Mouse (Mus musculus): ENCODE results near the gene Gm10197. TPM values are rescaled to one million over a fixed set of nuclear protein-coding genes. Genes with fewer than 3 reads are reported as not detected.

Gm10197 gene
- polyA plus RNA-seq, 1 experiment from 2014 or later = not detected

- H3K4me3 ChIP-seq (replicated peaks) = no peak overlapping the region
- H3K9ac ChIP-seq (replicated peaks) = no peak overlapping the region
- no peak overlapping the region for H3K4me2 ChIP-seq (replicated peaks)
- no peak overlapping the region for H3K27ac ChIP-seq
- peaks cover 22% of the 10 kb centered on the region for H3K4me1 ChIP-seq (replicated peaks)
- peaks cover 10% of the 10 kb centered on the region for H3K36me3 ChIP-seq
- no peaks in the 10 kb centered on the region for H3K9me3 ChIP-seq
- ATAC-seq = no peak
- H3K27me3 ChIP-seq = no peaks in the 10 kb centered on the region
- 88% methylated on average over 14 of the region's 14 CpGs for WGBS
Measured at GRCm38 (mm10) chr19:53345766-53346165, 25.8 kb downstream of the Gm10197 start.

GRCm38 (mm10) chr19:53344062-53344461, 27.5 kb downstream of the Gm10197 start:
- Histone ChIP-seq H3K9ac (replicated peaks) (no peak overlapping the region), H3K27me3 (no peaks in the 10 kb centered on the region), H3K4me3 (replicated peaks) (no peak overlapping the region), H3K4me1 (replicated peaks) (peaks cover 31% of the 10 kb centered on the region), H3K27ac (no peak overlapping the region), H3K9me3 (no peaks in the 10 kb centered on the region), H3K36me3 (peaks cover 8% of the 10 kb centered on the region), H3K4me2 (replicated peaks) (no peak overlapping the region)
- WGBS = 81% methylated on average over 16 of the region's 16 CpGs
- ATAC-seq = no peak

GRCm38 (mm10) chr19:53343174-53343881, 28.2 kb downstream of the Gm10197 start:
- H3K36me3 ChIP-seq = peaks cover 12% of the 10 kb centered on the region
- H3K27me3 ChIP-seq = no peaks in the 10 kb centered on the region
- ATAC-seq = no peak
- WGBS = 94% methylated on average over 13 of the region's 13 CpGs
- no peaks in the 10 kb centered on the region for H3K9me3 ChIP-seq
- H3K4me1 ChIP-seq (replicated peaks) = peaks cover 31% of the 10 kb centered on the region
- H3K4me2 ChIP-seq (replicated peaks) = no peak overlapping the region
- H3K9ac ChIP-seq (replicated peaks) = no peak overlapping the region
- H3K4me3 ChIP-seq (replicated peaks) = no peak overlapping the region
- H3K27ac ChIP-seq = no peak overlapping the region

GRCm38 (mm10) chr19:53340423-53340822, 31.1 kb downstream of the Gm10197 start:
- Histone ChIP-seq H3K27ac (no peak overlapping the region), H3K4me2 (replicated peaks) (no peak overlapping the region), H3K27me3 (no peaks in the 10 kb centered on the region), H3K9me3 (0 out of 2 replicates have a peak, but pooled peaks cover 4% of the 10 kb centered on the region), H3K4me3 (replicated peaks) (no peak overlapping the region), H3K9ac (replicated peaks) (no peak overlapping the region), H3K36me3 (peaks cover 25% of the 10 kb centered on the region), H3K4me1 (replicated peaks) (peaks cover 30% of the 10 kb centered on the region)
- ATAC-seq = no peak
- 29% methylated on average over 6 of the region's 6 CpGs for WGBS

GRCm38 (mm10) chr19:53335241-53335640, 36.3 kb downstream of the Gm10197 start:
- Histone ChIP-seq H3K27ac (no peak overlapping the region), H3K4me1 (replicated peaks) (peaks cover 15% of the 10 kb centered on the region), H3K4me2 (replicated peaks) (no peak overlapping the region), H3K9me3 (0 out of 2 replicates have a peak, but pooled peaks cover 6% of the 10 kb centered on the region), H3K36me3 (peaks cover 52% of the 10 kb centered on the region), H3K9ac (replicated peaks) (no peak overlapping the region), H3K4me3 (replicated peaks) (no peak overlapping the region), H3K27me3 (no peaks in the 10 kb centered on the region)
- 94% methylated on average over 9 of the region's 9 CpGs for WGBS
- no peak for ATAC-seq

DNA sequence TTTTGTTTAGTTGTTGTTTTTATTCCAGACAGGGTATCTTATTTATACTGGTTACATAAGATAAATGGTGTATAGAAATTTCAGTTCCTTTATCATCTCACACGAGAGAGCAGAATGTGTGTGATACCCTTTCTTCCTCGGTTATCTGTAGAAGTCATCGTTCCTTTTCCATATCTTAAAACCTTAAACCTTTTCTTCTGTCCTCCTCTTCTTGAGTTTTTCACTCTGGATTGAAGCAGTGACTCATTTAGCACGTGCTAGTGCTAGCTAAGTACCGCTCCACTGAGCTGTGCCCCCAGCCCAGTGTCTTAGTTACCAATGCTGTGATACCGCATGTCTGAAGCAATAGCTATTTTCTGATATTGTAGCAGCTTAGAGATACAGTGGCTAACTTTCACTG, 37.8 kb downstream of the Gm10197 start:
- WGBS = 95% methylated on average over 6 of the region's 6 CpGs

DNA sequence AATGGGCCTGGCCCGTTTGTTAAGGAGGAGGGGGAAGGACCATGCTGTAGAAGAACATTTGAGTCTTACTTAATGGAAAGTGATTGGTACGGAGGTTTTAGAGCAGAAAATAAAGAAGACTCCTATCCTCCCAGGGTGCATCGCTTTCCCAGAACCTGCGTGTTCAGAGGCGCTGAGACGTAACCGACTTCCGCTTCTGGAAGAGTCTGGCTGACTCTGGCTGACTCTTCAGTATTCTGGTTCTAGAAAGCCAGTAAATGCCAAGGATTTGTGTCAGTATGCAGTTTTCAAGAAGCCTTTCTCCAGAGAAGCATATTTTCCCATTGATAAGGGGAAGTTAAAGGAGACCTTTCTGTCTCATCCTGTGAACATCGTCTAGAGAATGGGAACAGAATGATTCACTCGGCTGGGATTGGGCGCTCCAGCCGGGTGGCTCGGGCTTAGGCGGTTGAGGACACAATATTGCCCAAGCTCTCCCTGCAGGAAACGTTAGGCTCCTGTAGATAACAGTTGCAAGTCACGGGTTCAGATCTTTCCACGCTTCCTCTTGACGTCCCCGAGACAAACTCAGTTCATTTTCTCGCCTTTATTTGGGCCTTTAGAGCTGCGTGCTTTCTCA, 39.6 kb downstream of the Gm10197 start:
- Histone ChIP-seq H3K4me3 (replicated peaks) (no peak overlapping the region), H3K36me3 (peaks cover 35% of the 10 kb centered on the region), H3K27ac (no peak overlapping the region), H3K4me2 (replicated peaks) (no peak overlapping the region), H3K27me3 (no peaks in the 10 kb centered on the region), H3K9ac (replicated peaks) (no peak overlapping the region), H3K4me1 (replicated peaks) (peaks cover 26% of the 10 kb centered on the region), H3K9me3 (0 out of 2 replicates have a peak, but pooled peaks cover 3% of the 10 kb centered on the region)
- WGBS = 92% methylated on average over 21 of the region's 21 CpGs
- ATAC-seq = no peak

More for the DNA sequence above, 37.8 kb downstream of the Gm10197 start:
- Histone ChIP-seq H3K4me2 (replicated peaks) (no peak overlapping the region), H3K9ac (replicated peaks) (no peak overlapping the region), H3K4me1 (replicated peaks) (peaks cover 17% of the 10 kb centered on the region), H3K27me3 (no peaks in the 10 kb centered on the region), H3K9me3 (0 out of 2 replicates have a peak, but pooled peaks cover 6% of the 10 kb centered on the region), H3K27ac (no peak overlapping the region), H3K4me3 (replicated peaks) (no peak overlapping the region), H3K36me3 (peaks cover 50% of the 10 kb centered on the region)
- ATAC-seq = no peak

- peak overlapping the region; percentile 99 for H3K4me2 ChIP-seq (replicated peaks)
- peaks cover 25% of the 10 kb centered on the region for H3K36me3 ChIP-seq
- H3K4me3 ChIP-seq (replicated peaks) = peak overlapping the region; percentile 85
- under 1% methylated on average over 29 of the region's 29 CpGs for WGBS
- peaks cover 42% of the 10 kb centered on the region for H3K4me1 ChIP-seq (replicated peaks)
- ATAC-seq = peak; percentile 79
- H3K9me3 ChIP-seq = 0 out of 2 replicates have a peak, but pooled peaks cover 2% of the 10 kb centered on the region
- peak overlapping the region; percentile 78 for H3K9ac ChIP-seq (replicated peaks)
- H3K27ac ChIP-seq = peak overlapping the region; percentile 68
- H3K27me3 ChIP-seq = no peaks in the 10 kb centered on the region
Measured at GRCm38 (mm10) chr19:53329992-53330381, 41.6 kb downstream of the Gm10197 start.

DNA sequence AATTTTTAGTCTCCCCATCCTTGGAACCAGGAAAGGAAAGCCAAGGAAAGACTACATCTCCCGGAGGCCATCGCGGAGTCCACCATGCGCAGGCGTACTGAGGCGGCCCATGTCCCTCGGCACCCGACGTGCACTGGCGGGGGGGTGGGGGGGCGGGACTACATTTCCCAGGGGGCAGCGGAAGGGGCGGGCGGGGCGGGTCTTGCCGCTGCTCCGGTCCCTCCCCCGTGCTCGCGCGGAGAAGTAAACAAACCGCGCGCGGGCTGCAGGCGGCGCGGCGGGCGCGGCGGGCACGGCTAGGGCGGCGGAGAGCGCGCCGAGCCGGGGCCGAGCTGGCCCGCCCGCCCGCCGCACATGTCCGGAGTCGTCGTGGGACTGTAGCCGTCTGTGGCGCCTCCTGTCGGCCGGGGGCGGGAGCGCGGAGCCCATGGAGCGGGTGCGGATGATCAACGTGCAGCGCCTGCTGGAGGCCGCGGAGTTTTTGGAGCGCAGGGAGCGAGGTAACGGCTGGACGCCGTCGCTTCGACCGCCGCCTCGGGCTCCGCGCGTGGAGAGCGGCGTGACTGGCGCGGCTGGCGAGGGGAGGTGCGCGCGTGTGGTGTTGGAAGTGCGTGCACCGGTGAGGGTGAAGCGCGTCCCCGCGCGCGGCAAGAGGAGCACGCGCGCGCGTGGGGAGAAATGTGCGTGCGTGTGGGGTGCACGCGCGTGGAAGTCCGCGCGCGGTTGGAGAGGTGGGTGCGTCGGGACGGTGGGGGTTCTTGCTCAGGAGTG, 42.2 kb downstream of the Gm10197 start:
- WGBS = under 1% methylated on average over 88 of the region's 106 CpGs
- ATAC-seq = peak; percentile 85
- peaks cover 48% of the 10 kb centered on the region for H3K4me1 ChIP-seq (replicated peaks)
- H3K9me3 ChIP-seq = 0 out of 2 replicates have a peak, but pooled peaks cover 2% of the 10 kb centered on the region
- peak overlapping the region; percentile 85 for H3K4me3 ChIP-seq (replicated peaks)
- peak overlapping the region; percentile 99 for H3K4me2 ChIP-seq (replicated peaks)
- peak overlapping the region; percentile 78 for H3K9ac ChIP-seq (replicated peaks)
- H3K27me3 ChIP-seq = no peaks in the 10 kb centered on the region
- H3K27ac ChIP-seq = peak overlapping the region; percentile 68
- peaks cover 19% of the 10 kb centered on the region for H3K36me3 ChIP-seq

GRCm38 (mm10) chr19:53328116-53328515, 43.5 kb downstream of the Gm10197 start:
- no peak overlapping the region for H3K4me2 ChIP-seq (replicated peaks)
- H3K4me3 ChIP-seq (replicated peaks) = no peak overlapping the region

DNA sequence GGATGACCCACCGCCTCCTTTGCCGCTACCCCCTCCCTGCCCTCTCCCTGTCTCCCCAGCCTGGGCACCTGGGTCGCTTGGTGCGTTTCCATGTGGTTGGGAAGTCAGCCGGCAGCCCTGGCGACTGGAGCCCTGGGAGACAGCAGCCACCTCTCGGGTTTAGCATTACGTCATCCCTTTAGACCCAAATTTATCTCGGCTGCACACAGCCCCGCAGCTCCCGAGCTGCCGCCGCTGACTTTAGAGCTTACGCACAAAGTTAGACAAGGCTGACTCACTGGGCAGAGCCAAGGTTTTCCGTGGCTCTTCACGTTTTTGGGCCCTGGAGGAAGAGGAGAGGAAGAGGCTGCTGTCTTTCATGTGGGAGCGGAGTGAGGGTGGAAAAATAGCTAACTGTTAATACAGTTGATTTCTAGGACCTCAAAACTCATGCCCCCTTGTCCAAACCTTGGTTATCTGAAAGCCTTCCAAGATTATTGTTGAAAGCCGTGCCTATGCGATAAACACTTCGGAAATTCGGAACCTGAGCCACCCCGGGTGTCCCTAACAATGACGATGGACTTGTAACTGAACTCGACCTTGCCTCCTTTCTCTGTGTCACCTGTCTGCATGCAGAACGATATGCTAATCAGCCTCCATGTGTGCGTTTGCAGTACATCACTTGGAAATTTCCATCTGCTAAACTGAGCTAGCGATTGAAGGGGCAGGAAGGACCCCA, 45.8 kb downstream of the Gm10197 start:
- H3K27me3 ChIP-seq = no peaks in the 10 kb centered on the region
- H3K9ac ChIP-seq (replicated peaks) = peak overlapping the region; percentile 48; the same call in 1 of the 2 replicates
- peaks cover 49% of the 10 kb centered on the region for H3K4me1 ChIP-seq (replicated peaks)
- 0 out of 2 replicates have a peak, but pooled peaks have one; percentile 12 for ATAC-seq
- WGBS = 12% methylated on average over 27 of the region's 27 CpGs
- H3K4me2 ChIP-seq (replicated peaks) = peak overlapping the region; percentile 52
- peak overlapping the region; percentile 20 for H3K4me3 ChIP-seq (replicated peaks)
- no peaks in the 10 kb centered on the region for H3K36me3 ChIP-seq
- peak overlapping the region; percentile 56 for H3K27ac ChIP-seq
- no peaks in the 10 kb centered on the region for H3K9me3 ChIP-seq

More at GRCm38 (mm10) chr19:53328116-53328515, 43.5 kb downstream of the Gm10197 start:
- WGBS = 76% methylated on average over 9 of the region's 9 CpGs
- Histone ChIP-seq H3K36me3 (peaks cover 11% of the 10 kb centered on the region), H3K27me3 (no peaks in the 10 kb centered on the region), H3K9me3 (0 out of 2 replicates have a peak, but pooled peaks cover 2% of the 10 kb centered on the region), H3K4me1 (replicated peaks) (peaks cover 54% of the 10 kb centered on the region), H3K27ac (peak overlapping the region; percentile 30; the same call in 1 of the 2 replicates), H3K9ac (replicated peaks) (no peak overlapping the region)
- ATAC-seq = no peak
